Mouse (Mus musculus) bone marrow macrophage, adult 2 months (primary cell): ENCODE results near the gene Polm.

Source experiments
- CTCF ChIP-seq: IDR thresholded peaks from 2 replicates; pipeline ENCODE4 v1.5.1; 2012; ENCODE audit warnings: low read depth, mild to moderate bottlenecking, low read length, moderate library complexity
- POLR2A ChIP-seq: IDR thresholded peaks from 2 replicates; pipeline ENCODE4 v1.6.1; 2012; ENCODE audit warnings: mild to moderate bottlenecking, low read depth, low read length, borderline replicate concordance

GRCm38 (mm10) chr11:5813381-5813780 is 24.4 kb downstream of the Polm start:
- TF ChIP-seq CTCF, result no peak
- no peak for TF ChIP-seq POLR2A
